Mouse (Mus musculus): ENCODE results near the gene Spock2.

Gene Spock2

GRCm38 (mm10) chr10:60106146-60106530 lies at the start of gene Spock2:
TSS of gene Spock2 (plus strand) at chr10:60106219.
- DNase-seq (ENCODE audit: low read depth, low spot score): peak; percentile 26
- Histone ChIP-seq H3K36me3 (ENCODE audit: control insufficient read depth, insufficient read depth, low read length, poor library complexity, severe bottlenecking) (no peaks in the 10 kb centered on the region), H3K27me3 (ENCODE audit: control insufficient read depth, insufficient read depth, low read length, poor library complexity, severe bottlenecking) (peaks cover 2% of the 10 kb centered on the region; the same call in 1 of the 2 replicates)

GRCm38 (mm10) chr10:60062173-60062572 lies 43.8 kb upstream of the Spock2 start:
- H3K27me3 ChIP-seq (ENCODE audit: control insufficient read depth, insufficient read depth, low read length, poor library complexity, severe bottlenecking): no peaks in the 10 kb centered on the region
- DNase-seq (ENCODE audit: low read depth, low spot score): no peak
- no peaks in the 10 kb centered on the region for H3K36me3 ChIP-seq (ENCODE audit: control insufficient read depth, insufficient read depth, low read length, poor library complexity, severe bottlenecking)

- no peak for DNase-seq (ENCODE audit: low read depth, low spot score)
- Histone ChIP-seq H3K27me3 (ENCODE audit: control insufficient read depth, insufficient read depth, low read length, poor library complexity, severe bottlenecking) (no peaks in the 10 kb centered on the region), H3K36me3 (ENCODE audit: control insufficient read depth, insufficient read depth, low read length, poor library complexity, severe bottlenecking) (no peaks in the 10 kb centered on the region)
Measured at GRCm38 (mm10) chr10:60062931-60063330, 43.1 kb upstream of the Spock2 start.

DNA sequence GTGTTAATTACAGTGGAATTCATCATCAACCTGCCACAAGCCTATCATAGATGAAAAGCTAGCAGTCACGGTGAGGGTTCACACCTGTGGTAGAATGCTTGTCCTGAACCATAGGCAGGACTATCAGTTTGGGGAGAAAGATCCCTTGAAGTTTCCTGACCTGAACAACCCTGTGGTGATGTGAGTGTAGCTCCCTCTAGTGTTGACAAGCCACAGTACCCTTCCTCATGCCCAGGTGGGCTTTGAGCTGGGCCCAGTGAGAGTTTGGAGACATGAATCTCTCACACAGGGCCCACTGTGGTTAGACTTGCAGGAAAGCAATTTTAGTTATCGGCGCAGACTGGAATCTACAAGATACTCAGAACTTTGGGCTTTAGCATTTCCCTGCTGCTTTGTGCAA lies 39.5 kb upstream of the Spock2 start:
- no peaks in the 10 kb centered on the region for H3K27me3 ChIP-seq (ENCODE audit: control insufficient read depth, insufficient read depth, low read length, poor library complexity, severe bottlenecking)
- DNase-seq (ENCODE audit: low read depth, low spot score): peak; percentile 74
- H3K36me3 ChIP-seq (ENCODE audit: control insufficient read depth, insufficient read depth, low read length, poor library complexity, severe bottlenecking): no peaks in the 10 kb centered on the region

DNA sequence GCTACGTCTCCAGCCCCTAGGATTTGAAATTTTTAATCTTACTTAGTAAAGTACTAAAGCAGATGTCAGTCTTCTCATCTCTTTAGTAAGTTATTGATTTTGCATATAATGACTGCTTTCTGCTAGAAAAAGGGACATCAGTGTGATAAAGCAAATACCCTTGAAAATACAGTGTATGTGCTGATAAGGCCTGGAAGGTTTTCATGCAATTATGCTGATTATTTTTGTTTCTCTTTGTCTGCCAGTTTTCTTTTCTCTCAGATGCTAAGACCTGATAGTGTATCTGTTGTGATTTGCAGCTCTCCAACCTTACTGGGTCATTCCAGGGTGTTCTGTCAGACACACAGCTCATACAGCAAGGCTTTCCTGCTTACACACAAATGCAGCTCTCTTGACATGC lies 30.9 kb upstream of the Spock2 start:
- no peak for DNase-seq (ENCODE audit: low read depth, low spot score)
- no peaks in the 10 kb centered on the region for H3K36me3 ChIP-seq (ENCODE audit: control insufficient read depth, insufficient read depth, low read length, poor library complexity, severe bottlenecking)
- H3K27me3 ChIP-seq (ENCODE audit: control insufficient read depth, insufficient read depth, low read length, poor library complexity, severe bottlenecking): no peaks in the 10 kb centered on the region

GRCm38 (mm10) chr10:60077226-60077625 lies 28.8 kb upstream of the Spock2 start:
- no peaks in the 10 kb centered on the region for H3K36me3 ChIP-seq (ENCODE audit: control insufficient read depth, insufficient read depth, low read length, poor library complexity, severe bottlenecking)

GRCm38 (mm10) chr10:60077736-60078560 lies 28.1 kb upstream of the Spock2 start:
- H3K36me3 ChIP-seq (ENCODE audit: control insufficient read depth, insufficient read depth, low read length, poor library complexity, severe bottlenecking): no peaks in the 10 kb centered on the region
- no peaks in the 10 kb centered on the region for H3K27me3 ChIP-seq (ENCODE audit: control insufficient read depth, insufficient read depth, low read length, poor library complexity, severe bottlenecking)
- DNase-seq (ENCODE audit: low read depth, low spot score): no peak

More at GRCm38 (mm10) chr10:60077226-60077625, 28.8 kb upstream of the Spock2 start:
- no peaks in the 10 kb centered on the region for H3K27me3 ChIP-seq (ENCODE audit: control insufficient read depth, insufficient read depth, low read length, poor library complexity, severe bottlenecking)
- DNase-seq (ENCODE audit: low read depth, low spot score): no peak

DNA sequence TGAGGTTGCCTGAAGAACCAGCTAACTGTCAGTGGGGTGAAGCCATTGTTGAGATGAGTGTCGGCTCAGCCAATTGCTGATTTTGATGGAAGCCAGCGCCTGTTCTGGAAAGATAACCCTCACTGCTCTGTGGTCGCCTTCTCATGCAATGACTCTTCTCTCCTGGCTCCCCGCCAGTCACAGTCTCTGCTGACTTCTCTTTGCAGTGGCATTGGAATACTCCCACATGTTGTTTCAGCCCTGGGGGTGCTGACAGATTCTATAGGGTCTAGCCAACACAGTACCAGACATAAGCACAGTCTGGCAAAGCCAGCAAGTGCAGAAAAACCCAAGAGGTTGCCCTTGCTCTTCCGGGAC lies 27.5 kb upstream of the Spock2 start:
- H3K36me3 ChIP-seq (ENCODE audit: control insufficient read depth, insufficient read depth, low read length, poor library complexity, severe bottlenecking): no peaks in the 10 kb centered on the region
- DNase-seq (ENCODE audit: low read depth, low spot score): no peak
- no peaks in the 10 kb centered on the region for H3K27me3 ChIP-seq (ENCODE audit: control insufficient read depth, insufficient read depth, low read length, poor library complexity, severe bottlenecking)

GRCm38 (mm10) chr10:60080171-60080570 lies 25.8 kb upstream of the Spock2 start:
- Histone ChIP-seq H3K36me3 (ENCODE audit: control insufficient read depth, insufficient read depth, low read length, poor library complexity, severe bottlenecking) (no peaks in the 10 kb centered on the region), H3K27me3 (ENCODE audit: control insufficient read depth, insufficient read depth, low read length, poor library complexity, severe bottlenecking) (no peaks in the 10 kb centered on the region)
- DNase-seq (ENCODE audit: low read depth, low spot score): peak; percentile 6

GRCm38 (mm10) chr10:60080601-60080981 lies 25.4 kb upstream of the Spock2 start:
- H3K36me3 ChIP-seq (ENCODE audit: control insufficient read depth, insufficient read depth, low read length, poor library complexity, severe bottlenecking): no peaks in the 10 kb centered on the region
- H3K27me3 ChIP-seq (ENCODE audit: control insufficient read depth, insufficient read depth, low read length, poor library complexity, severe bottlenecking): no peaks in the 10 kb centered on the region
- peak; percentile 33 for DNase-seq (ENCODE audit: low read depth, low spot score)

GRCm38 (mm10) chr10:60080982-60081825 lies 24.8 kb upstream of the Spock2 start:
- DNase-seq (ENCODE audit: low read depth, low spot score): peak; percentile 64
- Histone ChIP-seq H3K27me3 (ENCODE audit: control insufficient read depth, insufficient read depth, low read length, poor library complexity, severe bottlenecking) (no peaks in the 10 kb centered on the region), H3K36me3 (ENCODE audit: control insufficient read depth, insufficient read depth, low read length, poor library complexity, severe bottlenecking) (no peaks in the 10 kb centered on the region)

DNA sequence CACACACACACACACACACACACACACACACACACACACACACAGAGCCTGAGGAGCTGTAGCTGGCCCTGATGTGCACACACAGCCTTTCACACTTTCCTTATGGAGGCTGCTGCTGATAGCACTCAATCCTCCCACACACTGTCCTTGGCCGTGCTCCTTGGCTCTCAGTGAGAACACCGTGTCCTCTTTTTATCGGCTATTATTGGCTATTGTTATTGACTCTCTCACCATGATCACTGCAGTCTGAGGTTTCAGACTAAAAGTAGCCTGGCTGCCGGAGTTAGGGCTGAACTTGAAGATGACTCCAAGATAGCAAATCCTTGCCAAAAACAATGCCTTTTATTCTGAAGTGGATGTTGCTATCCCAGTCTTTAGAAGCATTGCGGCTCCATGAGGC lies 24.1 kb upstream of the Spock2 start:
- Histone ChIP-seq H3K27me3 (ENCODE audit: control insufficient read depth, insufficient read depth, low read length, poor library complexity, severe bottlenecking) (no peaks in the 10 kb centered on the region), H3K36me3 (ENCODE audit: control insufficient read depth, insufficient read depth, low read length, poor library complexity, severe bottlenecking) (no peaks in the 10 kb centered on the region)
- DNase-seq (ENCODE audit: low read depth, low spot score): no peak

DNA sequence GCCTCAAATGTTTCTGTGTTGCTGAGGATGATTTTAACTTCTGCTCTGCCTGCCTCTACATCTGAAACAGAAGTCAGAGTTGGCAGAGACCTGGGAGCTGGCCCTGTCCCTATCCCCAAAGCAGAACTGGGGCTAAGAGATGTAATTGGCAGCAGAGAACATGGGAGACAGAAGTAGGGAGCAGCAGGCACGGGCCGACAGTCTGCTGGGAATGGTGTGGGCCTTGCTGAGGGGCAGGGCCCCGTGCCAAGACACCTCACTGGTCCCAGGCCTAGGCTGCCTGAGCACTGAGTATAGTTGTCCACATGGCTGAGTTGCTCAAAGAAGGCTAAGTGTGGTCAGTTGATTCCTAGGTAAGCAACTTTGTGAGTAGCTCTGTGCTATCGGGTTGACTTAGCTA lies 22.0 kb upstream of the Spock2 start:
- no peak for DNase-seq (ENCODE audit: low read depth, low spot score)
- no peaks in the 10 kb centered on the region for H3K27me3 ChIP-seq (ENCODE audit: control insufficient read depth, insufficient read depth, low read length, poor library complexity, severe bottlenecking)
- H3K36me3 ChIP-seq (ENCODE audit: control insufficient read depth, insufficient read depth, low read length, poor library complexity, severe bottlenecking): no peaks in the 10 kb centered on the region

GRCm38 (mm10) chr10:60092311-60092710 lies 13.7 kb upstream of the Spock2 start:
- H3K36me3 ChIP-seq (ENCODE audit: control insufficient read depth, insufficient read depth, low read length, poor library complexity, severe bottlenecking): no peaks in the 10 kb centered on the region
- no peak for DNase-seq (ENCODE audit: low read depth, low spot score)
- no peaks in the 10 kb centered on the region for H3K27me3 ChIP-seq (ENCODE audit: control insufficient read depth, insufficient read depth, low read length, poor library complexity, severe bottlenecking)

- H3K27me3 ChIP-seq (ENCODE audit: control insufficient read depth, insufficient read depth, low read length, poor library complexity, severe bottlenecking): no peaks in the 10 kb centered on the region
- H3K36me3 ChIP-seq (ENCODE audit: control insufficient read depth, insufficient read depth, low read length, poor library complexity, severe bottlenecking): no peaks in the 10 kb centered on the region
- no peak for DNase-seq (ENCODE audit: low read depth, low spot score)
Measured at GRCm38 (mm10) chr10:60093751-60094150, 12.3 kb upstream of the Spock2 start.

Data from splenic B cell, adult 2 months (primary cell).